Mouse (Mus musculus): ENCODE results near the gene Trim41.
"Not testable (repeated sequence)": the region's sequence is repeated elsewhere in the genome, so short reads cannot be mapped to it uniquely, and the experiment has no call there.

Trim41 gene

DNA sequence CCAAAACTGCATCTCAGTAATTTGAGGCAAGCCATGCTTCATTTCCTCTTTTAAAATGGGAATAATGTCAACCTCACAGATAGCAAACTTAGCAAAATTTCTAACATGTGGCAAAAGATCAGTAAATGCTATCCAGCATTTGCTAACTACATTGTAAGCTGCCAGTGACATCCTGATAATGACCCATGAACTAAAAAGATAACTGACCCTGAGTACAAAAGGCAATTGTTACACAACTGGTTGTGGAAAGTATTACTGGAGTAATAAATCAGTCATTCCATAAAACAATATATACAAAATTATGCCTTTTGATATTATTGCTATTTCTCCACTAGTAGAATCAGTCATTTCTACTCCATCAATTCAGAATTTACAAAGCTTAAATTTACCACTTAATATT, 3.4 kb downstream of the Trim41 start:
- DNase-seq (ENCODE audit: low spot score) = no peak

- DNase-seq (ENCODE audit: low spot score) = no peak
Observed at GRCm38 (mm10) chr11:48810142-48810541, 7.0 kb downstream of the Trim41 start.

DNA sequence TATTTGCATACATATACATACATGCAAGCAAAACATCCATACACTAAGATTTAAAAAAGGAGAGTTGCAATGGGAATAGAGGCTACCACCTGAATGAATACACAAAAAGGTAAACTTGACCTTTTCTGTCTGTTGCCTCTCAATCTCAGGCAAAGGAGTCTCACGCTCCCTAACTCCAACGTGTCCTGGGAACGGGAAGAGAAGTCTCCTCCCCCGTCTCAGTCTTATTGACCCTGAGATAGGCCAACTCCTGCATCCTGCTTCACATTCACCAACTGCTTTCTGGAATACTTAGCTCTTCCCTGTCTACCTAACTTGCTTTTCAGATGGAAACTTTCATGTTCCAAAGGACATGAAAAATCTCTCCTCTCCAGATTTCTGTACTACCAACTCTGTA, 7.7 kb downstream of the Trim41 start:
- DNase-seq (ENCODE audit: low spot score) = no peak

- no peak for DNase-seq (ENCODE audit: low spot score)
Observed at GRCm38 (mm10) chr11:48808737-48809433, 8.3 kb downstream of the Trim41 start.

GRCm38 (mm10) chr11:48808304-48808646, 8.9 kb downstream of the Trim41 start:
- DNase-seq (ENCODE audit: low spot score) = no peak

GRCm38 (mm10) chr11:48807563-48808303, 9.4 kb downstream of the Trim41 start:
- no peak for DNase-seq (ENCODE audit: low spot score)

DNA sequence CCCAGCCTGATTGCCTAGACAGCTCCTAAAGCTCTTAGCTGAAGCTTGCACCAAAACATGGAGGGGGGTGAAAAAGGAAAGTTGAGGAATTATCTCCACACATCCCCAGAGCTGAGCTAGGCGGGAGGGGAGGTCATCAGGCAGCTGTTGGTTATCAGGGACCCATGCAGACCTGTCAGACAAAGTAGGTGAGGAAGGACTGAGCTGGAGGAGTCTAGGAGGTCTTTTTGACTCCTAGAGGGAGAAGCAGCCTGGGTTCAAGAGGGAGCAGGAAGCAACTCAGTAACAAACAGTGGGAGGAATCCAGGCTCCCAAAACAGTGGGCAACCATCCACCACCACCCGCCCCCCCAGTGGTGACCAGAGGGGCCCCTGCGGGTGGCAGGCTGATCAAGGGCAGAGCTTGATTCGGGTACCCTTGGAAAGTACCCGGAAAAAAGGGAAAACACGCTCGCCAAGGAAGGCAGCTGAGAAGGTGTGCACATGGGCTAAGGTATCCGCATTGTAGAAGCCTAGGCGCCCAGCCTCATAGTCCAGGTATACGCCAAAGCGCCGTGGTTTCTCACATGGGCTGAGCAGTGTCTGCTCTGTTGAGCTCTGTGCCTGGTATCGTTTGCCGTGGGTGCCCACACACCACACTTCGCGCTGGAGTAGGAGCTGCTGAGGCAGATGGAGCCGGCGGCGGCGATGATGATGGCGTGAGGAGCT, 10.1 kb downstream of the Trim41 start:
- DNase-seq (ENCODE audit: low spot score) = peak; percentile 56

GRCm38 (mm10) chr11:48804922-48805321, 12.2 kb downstream of the Trim41 start:
- no peak for DNase-seq (ENCODE audit: low spot score)

GRCm38 (mm10) chr11:48803988-48804387, 13.2 kb downstream of the Trim41 start:
- no peak for DNase-seq (ENCODE audit: low spot score)

- no peak for DNase-seq (ENCODE audit: low spot score)
Observed at GRCm38 (mm10) chr11:48801831-48802772, 15.1 kb downstream of the Trim41 start.

DNA sequence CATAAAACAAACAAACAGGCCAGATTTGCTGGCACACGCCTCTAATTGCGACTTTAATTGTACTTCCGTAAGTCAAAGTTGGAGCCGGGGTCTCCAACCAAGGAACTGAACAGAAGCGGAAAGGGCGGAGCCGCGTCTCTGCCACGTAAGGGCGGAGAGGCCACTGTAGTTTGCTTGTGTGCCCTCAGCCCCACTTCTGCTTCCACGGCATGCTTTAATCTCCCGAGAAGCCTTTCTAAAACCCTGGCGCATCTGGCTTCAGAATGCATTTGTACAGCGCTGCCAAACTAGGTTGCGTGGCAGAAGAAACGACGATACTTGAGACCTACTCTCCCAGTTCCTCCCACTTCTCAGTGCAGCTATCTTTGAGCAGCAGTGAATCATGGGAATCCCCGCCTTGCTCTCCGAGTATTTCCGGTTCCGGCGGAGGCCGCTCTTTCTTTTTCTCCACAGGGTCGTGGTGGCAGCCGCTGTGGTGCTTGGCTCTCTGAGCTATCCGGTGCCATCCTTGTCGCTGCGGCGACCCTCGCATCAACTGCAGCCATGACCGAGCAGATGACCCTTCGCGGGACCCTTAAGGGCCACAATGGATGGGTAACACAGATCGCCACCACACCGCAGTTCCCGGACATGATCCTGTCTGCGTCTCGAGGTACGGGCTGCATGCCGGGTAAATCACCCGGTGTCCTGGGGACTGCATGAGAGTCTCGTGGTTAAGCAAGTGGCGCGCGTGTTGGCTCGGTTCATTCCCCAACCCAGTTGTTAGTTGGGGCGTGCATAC, 17.0 kb downstream of the Trim41 start, which contains the start of gene Rack1:
Gene Rack1 (plus strand): TSS at position 412 of the 781 bp plus-strand sequence.
- peak; percentile 95 for DNase-seq (ENCODE audit: low spot score)

DNA sequence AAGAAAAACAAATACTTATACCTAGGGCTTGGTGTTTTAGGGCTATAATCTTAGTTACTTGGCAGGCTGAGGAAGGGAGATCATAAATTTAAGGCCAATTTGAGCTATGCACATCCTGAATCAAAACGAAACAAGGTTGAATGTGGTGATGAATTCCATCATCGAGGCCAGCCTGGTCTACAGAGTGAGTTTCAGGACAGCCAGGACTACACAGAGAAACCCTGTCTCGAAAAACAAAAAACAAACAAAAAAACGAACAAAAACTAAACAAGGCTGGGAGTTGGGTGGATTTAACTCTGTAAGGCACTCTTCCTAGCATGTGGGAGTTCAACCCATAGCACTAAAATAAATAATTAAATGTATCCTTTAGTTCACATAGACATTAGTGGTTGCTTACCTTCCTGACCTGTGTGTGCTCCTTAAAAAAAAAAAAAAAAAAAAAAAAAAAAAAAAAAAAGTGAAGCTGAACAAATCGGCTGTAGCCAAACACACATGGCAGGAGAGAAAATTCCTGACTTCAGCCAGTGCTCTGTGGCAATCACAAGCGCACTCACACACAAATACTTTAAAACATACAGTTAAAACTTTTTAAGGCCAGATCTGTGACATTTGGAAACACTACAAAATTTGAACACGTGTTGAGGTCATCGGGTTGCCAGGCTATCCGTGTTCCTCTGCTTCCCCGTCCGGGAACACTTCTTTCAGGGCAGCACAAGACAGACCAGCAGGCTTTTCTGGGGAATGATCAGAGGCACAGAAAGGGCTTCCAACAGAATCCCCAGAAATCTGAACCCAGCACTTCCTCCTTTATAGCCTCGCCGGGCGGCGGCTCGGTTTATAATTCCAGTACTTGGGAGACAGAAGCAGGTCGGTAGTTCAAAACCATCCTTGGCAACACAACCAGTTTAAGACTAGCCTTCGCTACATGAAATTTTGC, 17.9 kb downstream of the Trim41 start:
- DNase-seq (ENCODE audit: low spot score) = no peak

DNA sequence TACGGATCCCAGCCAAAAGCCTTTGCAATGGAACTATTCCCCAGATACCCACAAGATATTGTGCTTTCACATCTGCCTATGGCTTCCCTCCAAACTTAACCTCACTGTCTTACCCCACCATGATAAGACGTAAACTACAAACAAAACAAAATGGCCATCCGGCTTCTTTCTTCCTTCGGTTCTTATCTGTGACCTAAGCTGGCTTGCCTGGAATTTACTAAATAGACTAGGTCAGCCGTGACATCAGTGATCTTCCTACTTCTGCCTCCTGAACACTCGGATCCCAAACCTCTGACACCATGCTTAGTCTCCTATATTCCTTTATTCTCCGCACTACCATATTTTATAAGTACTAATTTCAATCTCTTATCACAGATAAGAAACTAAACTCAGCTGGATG, 18.8 kb downstream of the Trim41 start:
- no peak for DNase-seq (ENCODE audit: low spot score)

- DNase-seq (ENCODE audit: low spot score) = no peak
Observed at GRCm38 (mm10) chr11:48797287-48797686, 19.9 kb downstream of the Trim41 start.

DNA sequence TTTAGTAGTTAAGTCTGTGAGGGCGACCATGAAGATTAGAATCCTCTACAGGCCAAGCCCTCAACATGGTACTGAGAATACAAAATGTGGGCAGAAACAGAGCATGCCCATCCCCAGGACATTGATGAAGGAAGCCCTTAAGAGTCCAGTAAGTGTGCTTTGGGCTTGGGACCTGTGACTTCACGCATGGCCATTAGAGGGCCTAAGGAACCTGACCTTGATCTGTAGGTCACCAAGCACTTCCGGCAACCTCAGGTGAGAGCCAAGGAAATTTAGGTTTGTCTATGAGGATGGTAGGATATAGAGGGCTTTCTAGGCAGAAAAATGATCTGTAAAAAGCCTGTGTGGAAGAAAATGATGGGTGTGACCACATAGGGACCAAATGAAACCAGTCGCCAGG, 20.9 kb downstream of the Trim41 start:
- no peak for DNase-seq (ENCODE audit: low spot score)

GRCm38 (mm10) chr11:48795221-48795620, 21.9 kb downstream of the Trim41 start:
- no peak for DNase-seq (ENCODE audit: low spot score)

- no peak for DNase-seq (ENCODE audit: low spot score)
Observed at GRCm38 (mm10) chr11:48793184-48793583, 24.0 kb downstream of the Trim41 start.

DNA sequence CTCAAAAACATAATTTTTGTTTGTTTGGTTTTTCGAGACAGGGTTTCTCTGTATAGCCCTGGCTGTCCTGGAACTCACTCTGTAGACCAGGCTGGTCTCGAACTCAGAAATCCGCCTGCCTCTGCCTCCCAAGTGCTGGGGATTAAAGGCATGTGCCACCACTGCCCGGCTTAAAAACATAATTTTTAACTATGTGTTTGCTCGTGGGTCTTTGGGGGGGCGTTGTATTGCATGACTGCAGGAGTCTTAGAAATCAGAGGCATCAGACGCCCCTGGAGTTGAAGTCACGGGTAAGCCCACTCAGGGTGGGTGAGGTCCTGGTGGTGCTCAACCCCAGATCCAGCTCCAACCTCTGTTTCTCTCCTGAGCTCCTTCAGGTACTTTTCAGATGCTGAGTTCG, 25.3 kb downstream of the Trim41 start:
- not testable (repeated sequence) for DNase-seq (ENCODE audit: low spot score)

- DNase-seq (ENCODE audit: low spot score) = no peak
Observed at GRCm38 (mm10) chr11:48790946-48791345, 26.2 kb downstream of the Trim41 start.

Data from embryo, embryonic 10 days (tissue).